Mouse (Mus musculus) E14TG2a.4 (cell line): ENCODE measurements at regions not wholly inside any gene's neighbourhood (a gene's known extent, or its start where the extent isn't known, plus 50 kb on each side); places are given as distances from the start of the nearest gene placed in this dataset.

Experiments used
- CTCF ChIP-seq: conservative IDR thresholded peaks from 2 replicates; pipeline ENCODE4 v1.5.1; 2014; ENCODE audit warnings: low read length
- POU5F1 ChIP-seq: IDR thresholded peaks from 2 replicates; pipeline ENCODE4 v1.6.1; 2014; ENCODE audit warnings: low read length, borderline replicate concordance

- no peak for TF ChIP-seq CTCF
- no peak for TF ChIP-seq POU5F1
These were observed 146.8 kb downstream of the Vrk1 start for GRCm38 (mm10) chr12:106156837-106157236.
